Mouse (Mus musculus): Measurements from ENCODE around the gene Prr12.

Prr12 gene

DNA sequence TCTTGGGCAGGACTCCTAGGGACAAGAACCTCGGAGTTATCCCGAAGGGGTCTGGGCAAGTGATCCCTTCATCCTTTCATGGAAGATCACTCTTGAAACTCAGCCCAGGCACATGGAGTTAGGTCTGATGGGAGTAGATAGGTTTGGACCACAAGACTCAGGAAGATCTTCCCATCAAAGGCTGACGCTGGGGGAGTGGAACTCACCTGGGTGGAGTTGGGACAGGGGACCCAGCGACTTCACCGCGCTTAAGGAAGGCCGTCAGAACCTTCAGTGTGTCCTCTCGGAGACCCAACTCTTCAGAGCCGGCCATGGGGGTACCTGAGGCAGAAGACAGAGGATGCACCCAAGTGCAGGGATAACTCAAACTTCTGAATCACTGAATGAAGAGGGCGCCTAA, 56.0 kb downstream of the Prr12 start:
- DNase-seq, result no peak

DNA sequence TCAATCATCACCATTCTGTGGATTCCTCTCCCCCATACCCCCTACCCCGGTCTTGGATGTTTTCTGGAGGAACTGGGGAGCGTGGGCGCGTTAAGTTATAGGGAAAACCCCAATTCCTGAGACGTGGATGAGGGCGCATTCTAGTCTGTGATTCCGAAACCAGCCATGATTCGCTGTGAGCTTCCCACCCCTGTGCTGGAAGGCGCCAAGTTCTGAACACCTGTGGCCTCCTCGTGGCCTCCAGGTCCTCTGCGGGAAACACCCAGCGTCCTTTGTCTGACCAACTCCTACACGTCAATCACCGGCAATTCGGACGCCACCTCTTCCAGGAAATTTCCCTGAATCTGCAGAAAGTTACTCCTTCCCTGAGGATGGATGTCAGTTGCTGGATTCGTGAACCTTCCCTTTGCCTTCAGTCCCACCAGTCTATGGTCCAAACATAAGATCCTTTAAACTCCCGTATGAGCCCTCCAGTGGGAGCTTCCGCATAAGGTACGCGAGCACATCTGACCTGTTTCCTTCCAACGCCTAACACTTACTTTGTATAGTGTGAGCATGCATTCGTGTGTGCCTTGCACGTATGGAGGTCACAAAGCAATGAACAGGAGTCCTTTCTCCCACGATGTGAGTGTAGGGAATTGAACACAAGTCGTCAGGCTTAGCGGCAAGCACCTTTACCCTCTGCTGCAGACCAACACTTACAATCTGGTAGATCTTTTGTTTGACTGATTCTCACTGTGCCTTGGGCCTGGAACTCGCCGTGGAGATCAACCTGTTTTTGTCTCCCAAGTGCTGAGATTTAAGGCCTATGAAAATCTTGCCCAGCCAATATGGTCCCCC, 65.6 kb downstream of the Prr12 start:
- DNase-seq, result no peak

DNA sequence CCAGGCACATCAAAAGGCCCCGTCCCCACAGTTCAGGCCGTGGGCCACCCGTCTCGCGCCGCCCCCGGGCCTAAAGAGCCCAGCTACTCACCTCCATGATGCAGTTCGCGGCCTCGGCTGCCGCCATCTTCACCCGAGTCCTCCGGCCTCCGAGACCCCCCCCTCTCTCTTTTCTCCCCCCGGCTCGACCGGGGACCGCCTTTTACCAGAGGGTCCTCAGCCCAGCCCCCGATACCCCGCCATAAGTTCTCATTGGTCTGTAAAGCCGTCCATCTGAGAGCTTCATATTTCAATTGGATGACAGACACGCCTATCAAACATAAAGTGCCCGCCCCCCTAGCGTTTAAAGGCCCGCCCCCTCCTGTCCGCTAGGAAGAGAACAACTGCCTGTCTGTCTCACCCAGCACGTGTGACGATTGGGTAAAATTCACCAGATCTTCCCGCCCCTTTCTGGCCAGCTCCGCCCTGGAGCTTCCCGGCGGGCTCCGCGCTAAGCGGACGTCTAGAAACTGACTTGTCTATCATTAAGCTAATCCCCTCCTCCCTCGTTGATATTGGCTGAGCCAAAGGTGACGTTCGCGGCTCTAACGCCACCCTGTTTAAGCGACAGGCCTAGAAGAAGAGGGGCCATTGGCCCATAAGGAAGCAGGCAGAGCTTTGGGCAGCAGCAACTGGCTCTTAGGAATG, 66.3 kb downstream of the Prr12 start, which contains the start of gene Prmt1:
Gene Prmt1 (minus strand): TSS at position 377 of the 687 bp plus-strand sequence.
- DNase-seq, result peak; percentile 99 to 100

GRCm38 (mm10) chr7:44985595-44986191, 67.0 kb downstream of the Prr12 start:
- peak; percentile 86 to 89 for DNase-seq

- no peak for DNase-seq
These were observed 67.9 kb downstream of the Prr12 start for GRCm38 (mm10) chr7:44984833-44985164.

DNA sequence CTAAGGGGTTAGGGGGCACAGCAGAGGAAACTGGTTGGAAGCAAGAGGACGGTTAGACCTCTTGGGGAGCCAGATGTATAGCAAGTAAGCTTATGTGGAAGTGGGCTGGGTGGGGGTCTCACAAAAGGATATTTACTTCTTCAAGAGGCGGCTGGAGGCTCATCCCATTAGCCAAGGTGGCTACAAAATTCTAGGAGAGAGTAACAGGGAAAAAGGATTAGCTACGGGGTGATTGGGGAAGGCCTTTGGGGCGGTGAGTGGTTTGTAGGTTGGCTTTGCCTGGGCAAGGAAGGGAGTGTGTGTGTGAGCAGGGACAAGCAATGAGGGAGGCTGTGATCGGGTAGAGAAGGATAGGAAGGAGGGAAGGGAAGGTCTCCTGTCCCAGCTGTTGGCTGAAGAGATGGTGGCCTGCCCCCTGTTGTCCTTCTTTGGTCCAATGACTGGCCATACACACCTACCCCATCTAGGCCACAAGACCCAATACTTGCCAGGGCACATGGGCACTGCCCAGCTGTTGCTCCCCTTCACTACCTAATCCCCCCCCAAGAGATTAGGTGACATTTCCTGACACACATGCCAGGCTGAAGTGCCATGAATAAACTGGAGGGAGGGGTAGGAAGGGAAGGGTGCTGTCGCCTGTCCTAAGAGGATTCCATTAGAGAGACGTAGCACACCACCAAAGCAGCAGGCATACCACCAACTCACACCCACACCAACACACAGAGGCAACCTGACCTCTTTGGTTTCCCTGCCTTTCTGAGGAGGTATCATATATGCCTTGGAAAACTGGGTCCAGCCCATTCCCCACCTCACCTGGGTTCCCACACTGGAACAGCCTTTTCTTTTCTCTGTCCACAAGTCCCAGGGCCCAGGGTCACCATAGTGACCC, 68.5 kb downstream of the Prr12 start:
- no peak for DNase-seq

- peak; percentile 84 to 92 for DNase-seq
These were observed 69.6 kb downstream of the Prr12 start for GRCm38 (mm10) chr7:44983085-44983484.

DNA sequence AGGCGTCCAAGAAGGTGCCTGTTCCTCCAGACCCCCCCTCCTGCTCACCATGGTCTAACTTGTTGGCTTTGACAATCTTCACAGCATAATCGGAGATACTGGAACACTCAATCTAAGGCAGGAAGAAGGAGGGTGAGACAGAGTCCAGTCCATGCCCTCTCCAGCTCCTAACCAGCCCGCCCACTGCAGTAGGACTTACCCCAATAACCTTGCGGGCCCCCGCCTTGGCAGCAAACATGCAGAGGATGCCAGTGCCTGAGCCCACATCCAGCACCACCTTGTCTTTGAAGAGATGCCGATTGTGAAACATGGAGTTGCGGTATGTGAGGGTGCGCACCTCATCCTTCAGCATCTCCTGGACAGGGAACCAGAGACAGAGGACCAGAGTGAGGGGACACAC, 71.1 kb downstream of the Prr12 start:
- no peak for DNase-seq

DNA sequence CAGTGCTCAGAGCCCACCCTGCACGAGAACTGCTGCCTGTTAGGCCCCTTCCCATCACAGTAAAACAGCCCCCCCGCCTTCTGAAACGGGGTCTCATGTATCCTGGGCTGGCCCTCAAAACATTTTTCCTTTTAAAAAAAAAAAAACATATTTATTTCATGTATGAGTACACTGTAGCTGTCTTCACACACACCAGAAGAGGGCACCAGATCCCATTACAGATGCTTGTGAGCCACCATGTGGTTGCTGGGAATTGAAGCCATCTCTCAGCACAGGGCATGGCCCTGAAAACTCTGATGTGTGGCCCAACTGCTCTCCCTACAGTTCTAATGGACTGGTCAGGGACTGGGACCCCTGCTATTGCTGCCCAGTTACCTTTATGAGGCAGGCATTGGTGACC, 74.4 kb downstream of the Prr12 start:
- DNase-seq, result no peak

All from lung, postnatal 4 days (tissue).